Mouse (Mus musculus): ENCODE measurements around the gene Cox7a1. TPM values are rescaled to one million over a fixed set of nuclear protein-coding genes. Genes with fewer than 3 reads are reported as not detected.
A peak's percentile ranks its signal among the peaks of the same experiment; 100 is the strongest.

Cox7a1 gene
- polyA plus RNA-seq (2014; fragmentation: Nextera tagmentation; extraction: Ambion mirVana): 4.5 and 8.0 TPM in 2 replicates

GRCm38 (mm10) chr7:30183879-30184289 is at the start of gene Cox7a1:
Cox7a1 (plus strand) TSS chr7:30184144.
- Histone ChIP-seq H3K9ac (0 out of 2 replicates have a peak within 1 kb of the TSS, but pooled peaks have one; percentile 21), H3K4me2 (peak within 1 kb of the TSS; percentile 62), H3K4me1 (ENCODE audit: insufficient read depth) (no peaks in the 10 kb centered on the region), H3K36me3 (ENCODE audit: insufficient read depth) (peaks cover 35% of the 10 kb centered on the region), H3K27me3 (ENCODE audit: insufficient read depth, low read length) (no peaks in the 10 kb centered on the region), H3K27ac (ENCODE audit: low read depth) (no peak within 1 kb of the TSS; the same call in 1 of the 2 replicates), H3K9me3 (ENCODE audit: low read depth, low read length) (no peaks in the 10 kb centered on the region), H3K4me3 (ENCODE audit: low read depth, low read length) (peak within 1 kb of the TSS; percentile 20; the same call in 1 of the 2 replicates)
- peak; percentile 89 for DNase-seq
- ATAC-seq (ENCODE audit: insufficient read depth): peak; percentile 76
- 1% methylated on average over 11 of the region's 11 CpGs for WGBS
- no peak for TF ChIP-seq CTCF (IDR thresholded peaks at IDR 0.05; ENCODE audit: low read depth)

- TF ChIP-seq CTCF (IDR thresholded peaks at IDR 0.05; ENCODE audit: low read depth): no peak
- Histone ChIP-seq H3K27ac (ENCODE audit: low read depth) (no peak overlapping the region), H3K36me3 (ENCODE audit: insufficient read depth) (peaks cover 48% of the 10 kb centered on the region), H3K9me3 (ENCODE audit: low read depth, low read length) (peaks cover 4% of the 10 kb centered on the region; the same call in 1 of the 2 replicates), H3K4me1 (ENCODE audit: insufficient read depth) (no peaks in the 10 kb centered on the region), H3K4me2 (no peak overlapping the region), H3K9ac (no peak overlapping the region), H3K27me3 (ENCODE audit: insufficient read depth, low read length) (no peaks in the 10 kb centered on the region), H3K4me3 (ENCODE audit: low read depth, low read length) (no peak overlapping the region)
- 86% methylated on average over 10 of the region's 10 CpGs for WGBS
- ATAC-seq (ENCODE audit: insufficient read depth): no peak
- DNase-seq: no peak
Measured at GRCm38 (mm10) chr7:30136826-30137225, 47.1 kb upstream of the Cox7a1 start.

- Histone ChIP-seq H3K9me3 (ENCODE audit: low read depth, low read length) (peaks cover 8% of the 10 kb centered on the region; the same call in 1 of the 2 replicates), H3K27ac (ENCODE audit: low read depth) (peak overlapping the region; percentile 86; the same call in 1 of the 2 replicates), H3K9ac (peak overlapping the region; percentile 66), H3K36me3 (ENCODE audit: insufficient read depth) (peaks cover 7% of the 10 kb centered on the region; the same call in 1 of the 2 replicates), H3K4me1 (ENCODE audit: insufficient read depth) (no peaks in the 10 kb centered on the region), H3K27me3 (ENCODE audit: insufficient read depth, low read length) (no peaks in the 10 kb centered on the region), H3K4me2 (peak overlapping the region; percentile 62), H3K4me3 (ENCODE audit: low read depth, low read length) (peak overlapping the region; percentile 55)
- no peak for TF ChIP-seq CTCF (IDR thresholded peaks at IDR 0.05; ENCODE audit: low read depth)
- DNase-seq (no peak), ATAC-seq (ENCODE audit: insufficient read depth) (peak; percentile 16; the same call in 1 of the 2 replicates)
- WGBS: 8% methylated on average over 8 of the region's 8 CpGs
Measured at GRCm38 (mm10) chr7:30143170-30143554, 40.8 kb upstream of the Cox7a1 start.

GRCm38 (mm10) chr7:30143555-30144209 is 40.3 kb upstream of the Cox7a1 start:
- H3K4me1 ChIP-seq (ENCODE audit: insufficient read depth): no peaks in the 10 kb centered on the region
- H3K9ac ChIP-seq: peak overlapping the region; percentile 66
- peak overlapping the region; percentile 62 for H3K4me2 ChIP-seq
- peaks cover 8% of the 10 kb centered on the region; the same call in 1 of the 2 replicates for H3K36me3 ChIP-seq (ENCODE audit: insufficient read depth)
- peak overlapping the region; percentile 55 for H3K4me3 ChIP-seq (ENCODE audit: low read depth, low read length)
- peak; percentile 95 for ATAC-seq (ENCODE audit: insufficient read depth)
- peak; percentile 34 for TF ChIP-seq CTCF (IDR thresholded peaks at IDR 0.05; ENCODE audit: low read depth)
- 1% methylated on average over 35 of the region's 35 CpGs for WGBS
- peak; percentile 92 for DNase-seq
- no peaks in the 10 kb centered on the region for H3K27me3 ChIP-seq (ENCODE audit: insufficient read depth, low read length)
- H3K9me3 ChIP-seq (ENCODE audit: low read depth, low read length): peaks cover 8% of the 10 kb centered on the region; the same call in 1 of the 2 replicates
- peak overlapping the region; percentile 86 for H3K27ac ChIP-seq (ENCODE audit: low read depth)

GRCm38 (mm10) chr7:30147011-30147410 is 36.9 kb upstream of the Cox7a1 start:
- H3K4me2 ChIP-seq: no peak overlapping the region
- ATAC-seq (ENCODE audit: insufficient read depth) (no peak), DNase-seq (no peak)
- 95% methylated on average over 5 of the region's 5 CpGs for WGBS
- no peaks in the 10 kb centered on the region for H3K27me3 ChIP-seq (ENCODE audit: insufficient read depth, low read length)
- no peak overlapping the region for H3K9ac ChIP-seq
- peaks cover 31% of the 10 kb centered on the region for H3K9me3 ChIP-seq (ENCODE audit: low read depth, low read length)
- no peak for TF ChIP-seq CTCF (IDR thresholded peaks at IDR 0.05; ENCODE audit: low read depth)
- H3K4me1 ChIP-seq (ENCODE audit: insufficient read depth): no peaks in the 10 kb centered on the region
- no peak overlapping the region for H3K27ac ChIP-seq (ENCODE audit: low read depth)
- peaks cover 22% of the 10 kb centered on the region; the same call in 1 of the 2 replicates for H3K36me3 ChIP-seq (ENCODE audit: insufficient read depth)
- H3K4me3 ChIP-seq (ENCODE audit: low read depth, low read length): no peak overlapping the region

GRCm38 (mm10) chr7:30154040-30154439 is 29.9 kb upstream of the Cox7a1 start:
- no peak overlapping the region for H3K9ac ChIP-seq
- H3K9me3 ChIP-seq (ENCODE audit: low read depth, low read length): peaks cover 75% of the 10 kb centered on the region
- no peak for TF ChIP-seq CTCF (IDR thresholded peaks at IDR 0.05; ENCODE audit: low read depth)
- H3K27ac ChIP-seq (ENCODE audit: low read depth): no peak overlapping the region
- peaks cover 48% of the 10 kb centered on the region for H3K36me3 ChIP-seq (ENCODE audit: insufficient read depth)
- no peak for ATAC-seq (ENCODE audit: insufficient read depth)
- 90% methylated on average over 1 of the region's 1 CpGs for WGBS
- DNase-seq: no peak
- H3K27me3 ChIP-seq (ENCODE audit: insufficient read depth, low read length): no peaks in the 10 kb centered on the region
- H3K4me1 ChIP-seq (ENCODE audit: insufficient read depth): no peaks in the 10 kb centered on the region
- no peak overlapping the region for H3K4me2 ChIP-seq
- no peak overlapping the region for H3K4me3 ChIP-seq (ENCODE audit: low read depth, low read length)

- Histone ChIP-seq H3K27ac (ENCODE audit: low read depth) (no peak overlapping the region), H3K4me3 (ENCODE audit: low read depth, low read length) (no peak overlapping the region), H3K9me3 (ENCODE audit: low read depth, low read length) (peaks cover 79% of the 10 kb centered on the region), H3K36me3 (ENCODE audit: insufficient read depth) (peaks cover 55% of the 10 kb centered on the region), H3K4me1 (ENCODE audit: insufficient read depth) (no peaks in the 10 kb centered on the region), H3K27me3 (ENCODE audit: insufficient read depth, low read length) (no peaks in the 10 kb centered on the region), H3K4me2 (no peak overlapping the region), H3K9ac (no peak overlapping the region)
- DNase-seq: no peak
- no peak for ATAC-seq (ENCODE audit: insufficient read depth)
- no peak for TF ChIP-seq CTCF (IDR thresholded peaks at IDR 0.05; ENCODE audit: low read depth)
- 95% methylated on average over 3 of the region's 3 CpGs for WGBS
Measured at GRCm38 (mm10) chr7:30155507-30155906, 28.4 kb upstream of the Cox7a1 start.
